Mouse (Mus musculus): ENCODE results near the gene Abhd17c. TPM values are rescaled to one million over a fixed set of nuclear protein-coding genes. Genes with fewer than 3 reads are reported as not detected.

Abhd17c gene
- total and polyA plus RNA-seq, 3 experiments = 33.5 to 55.7 TPM; not detected in 1

- Histone ChIP-seq H3K27ac (ENCODE audit: control insufficient read depth, low read depth, low read length) (no peak overlapping the region), H3K79me2 (ENCODE audit: control insufficient read depth, insufficient read depth, low read length, poor library complexity) (no peaks in the 10 kb centered on the region), H3K9ac (ENCODE audit: control insufficient read depth, low read depth, low read length, poor library complexity, severe bottlenecking) (no peak overlapping the region), H3K27me3 (ENCODE audit: control insufficient read depth in 1 of 2, insufficient read depth in 2 of 2, low read length in 2 of 2) (no peaks in the 10 kb centered on the region), H3K4me1 (ENCODE audit: control insufficient read depth in 1 of 2, insufficient read depth in 2 of 2, low read length in 2 of 2) (no peaks in the 10 kb centered on the region), H3K36me3 (ENCODE audit: control insufficient read depth in 1 of 2, insufficient read depth in 2 of 2, low read length in 2 of 2) (no peaks in the 10 kb centered on the region), H3K9me3 (replicated peaks; ENCODE audit: insufficient read depth, low read length) (no peaks in the 10 kb centered on the region), H3K4me3 (ENCODE audit: control insufficient read depth in 1 of 2, insufficient read depth in 1 of 2, low read depth in 2 of 2, low read length in 2 of 2) (no peak overlapping the region)
- DNase-seq (ENCODE audit: low read depth, low spot score) = no peak
- no peak for TF ChIP-seq BHLHE40 (IDR thresholded peaks at IDR 0.05; ENCODE audit: borderline replicate concordance, low read depth, low read length)
- TF ChIP-seq POLR2A (IDR thresholded peaks at IDR 0.05; ENCODE audit: control insufficient read depth in 1 of 2, insufficient read depth in 1 of 2, low read depth in 1 of 2, low read length in 2 of 2, poor library complexity in 1 of 2) = no peak
- no peak for TF ChIP-seq ZNF384 (IDR thresholded peaks at IDR 0.05; ENCODE audit: low read depth, low read length)
- TF ChIP-seq EP300 (IDR thresholded peaks at IDR 0.05; ENCODE audit: low read depth in 1 of 2, low read length in 2 of 2) = no peak
- TF ChIP-seq ETS1 (IDR thresholded peaks at IDR 0.05; ENCODE audit: low read depth, low read length) = no peak
- TF ChIP-seq TBP (IDR thresholded peaks at IDR 0.05; ENCODE audit: low read depth, low read length) = no peak
- no peak for TF ChIP-seq JUND (IDR thresholded peaks at IDR 0.05; ENCODE audit: low read depth, low read length)
- no peak for TF ChIP-seq CHD1 (IDR thresholded peaks at IDR 0.05; ENCODE audit: low read depth, low read length)
- no peak for TF ChIP-seq MXI1 (IDR thresholded peaks at IDR 0.05; ENCODE audit: low read depth, low read length)
- TF ChIP-seq CHD2 (IDR thresholded peaks at IDR 0.05; ENCODE audit: low read length) = no peak
- no peak for TF ChIP-seq NELFE (IDR thresholded peaks at IDR 0.05; ENCODE audit: low read depth, low read length)
Observed at GRCm38 (mm10) chr7:84077257-84078013, 74.3 kb downstream of the Abhd17c start.

- DNase-seq (ENCODE audit: low read depth, low spot score) = no peak
- Histone ChIP-seq H3K27ac (ENCODE audit: control insufficient read depth, low read depth, low read length) (no peak overlapping the region), H3K4me1 (ENCODE audit: control insufficient read depth in 1 of 2, insufficient read depth in 2 of 2, low read length in 2 of 2) (no peaks in the 10 kb centered on the region), H3K9me3 (replicated peaks; ENCODE audit: insufficient read depth, low read length) (no peaks in the 10 kb centered on the region), H3K9ac (ENCODE audit: control insufficient read depth, low read depth, low read length, poor library complexity, severe bottlenecking) (no peak overlapping the region), H3K27me3 (ENCODE audit: control insufficient read depth in 1 of 2, insufficient read depth in 2 of 2, low read length in 2 of 2) (no peaks in the 10 kb centered on the region), H3K36me3 (ENCODE audit: control insufficient read depth in 1 of 2, insufficient read depth in 2 of 2, low read length in 2 of 2) (no peaks in the 10 kb centered on the region), H3K79me2 (ENCODE audit: control insufficient read depth, insufficient read depth, low read length, poor library complexity) (no peaks in the 10 kb centered on the region), H3K4me3 (ENCODE audit: control insufficient read depth in 1 of 2, insufficient read depth in 1 of 2, low read depth in 2 of 2, low read length in 2 of 2) (no peak overlapping the region)
- TF ChIP-seq ELF1 (IDR thresholded peaks at IDR 0.05; ENCODE audit: low read depth, low read length) (no peak), ETS1 (IDR thresholded peaks at IDR 0.05; ENCODE audit: low read depth, low read length) (no peak), UBTF (IDR thresholded peaks at IDR 0.05; ENCODE audit: borderline replicate concordance, insufficient read depth, low read depth, low read length) (no peak), NRF1 (IDR thresholded peaks at IDR 0.05; ENCODE audit: insufficient read depth, low read depth, low read length, poor library complexity, severe bottlenecking) (no peak), MYB (IDR thresholded peaks at IDR 0.05; ENCODE audit: low read depth, low read length) (no peak), TCF12 (IDR thresholded peaks at IDR 0.05; ENCODE audit: low read depth, low read length) (no peak), ZKSCAN1 (IDR thresholded peaks at IDR 0.05; ENCODE audit: low read depth, low read length) (no peak)
Observed at GRCm38 (mm10) chr7:84074266-84074665, 77.4 kb downstream of the Abhd17c start.

Data from MEL (cell line).